Mouse (Mus musculus): ENCODE measurements around the gene Pde8a.
A peak's percentile ranks its signal among the peaks of the same experiment; 100 is the strongest.
"Not testable (repeated sequence)": the region's sequence is repeated elsewhere in the genome, so short reads cannot be mapped to it uniquely, and the experiment has no call there.

Pde8a gene

DNA sequence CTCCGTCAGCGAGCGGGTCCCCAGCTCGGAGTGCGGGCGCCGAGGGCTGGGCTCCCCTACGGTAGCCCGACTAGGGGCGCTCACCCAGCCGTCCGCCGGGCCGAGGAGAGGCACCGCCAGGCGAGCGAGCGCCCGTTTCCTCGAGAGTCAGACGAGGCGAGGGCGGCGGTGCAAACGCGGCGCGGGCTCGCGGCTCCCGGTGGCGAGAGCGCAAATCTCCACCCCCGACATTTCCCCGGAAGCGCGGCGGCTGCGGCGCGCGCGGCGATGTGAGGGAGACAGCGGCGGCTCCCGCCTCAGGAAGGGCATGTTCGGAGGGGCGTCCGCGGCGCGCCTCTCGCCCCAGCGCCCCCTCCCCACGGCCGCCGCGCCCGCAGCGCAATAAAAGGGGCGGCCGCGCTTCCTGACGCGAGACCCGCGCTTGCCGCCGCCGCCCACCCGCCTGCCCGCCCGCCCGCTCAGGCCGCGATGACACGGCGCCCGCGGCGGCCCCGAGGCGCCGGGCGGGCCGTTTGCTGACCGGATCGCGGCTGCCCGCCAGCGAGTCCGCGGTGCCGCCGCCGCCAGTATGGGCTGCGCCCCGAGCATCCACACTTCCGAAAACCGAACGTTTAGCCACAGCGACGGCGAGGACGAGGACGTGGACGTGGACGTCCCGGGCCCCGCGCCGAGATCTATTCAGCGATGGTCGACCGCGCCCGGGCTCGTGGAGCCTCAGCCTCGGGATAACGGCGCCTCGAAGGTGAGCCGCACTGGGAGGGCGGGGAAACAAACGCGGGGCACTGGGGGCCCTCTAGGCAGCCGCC, at the start of gene Pde8a:
TSS of gene Pde8a (plus strand) at position 250 of the 806 bp plus-strand sequence.
- no peak for DNase-seq (ENCODE audit: low read depth)

DNA sequence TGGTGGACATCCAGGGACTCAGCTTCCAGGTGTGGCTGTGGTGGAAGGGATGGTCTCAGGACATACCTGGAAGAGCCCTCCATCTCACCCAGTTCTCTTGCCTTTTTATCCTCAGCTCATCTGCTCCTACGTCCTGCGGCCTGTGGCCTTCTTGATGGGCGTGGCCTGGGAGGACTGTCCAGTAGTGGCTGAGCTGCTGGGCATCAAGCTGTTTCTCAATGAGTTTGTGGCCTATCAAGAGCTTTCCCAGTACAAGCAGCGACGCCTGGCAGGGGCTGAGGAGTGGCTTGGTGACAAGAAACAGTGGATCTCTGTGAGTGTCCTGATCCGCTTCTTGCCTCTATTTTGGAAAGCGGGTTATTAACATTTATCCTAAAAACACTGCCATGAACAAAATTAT, 49.0 kb upstream of the Pde8a start:
- DNase-seq (ENCODE audit: low read depth) = no peak

DNA sequence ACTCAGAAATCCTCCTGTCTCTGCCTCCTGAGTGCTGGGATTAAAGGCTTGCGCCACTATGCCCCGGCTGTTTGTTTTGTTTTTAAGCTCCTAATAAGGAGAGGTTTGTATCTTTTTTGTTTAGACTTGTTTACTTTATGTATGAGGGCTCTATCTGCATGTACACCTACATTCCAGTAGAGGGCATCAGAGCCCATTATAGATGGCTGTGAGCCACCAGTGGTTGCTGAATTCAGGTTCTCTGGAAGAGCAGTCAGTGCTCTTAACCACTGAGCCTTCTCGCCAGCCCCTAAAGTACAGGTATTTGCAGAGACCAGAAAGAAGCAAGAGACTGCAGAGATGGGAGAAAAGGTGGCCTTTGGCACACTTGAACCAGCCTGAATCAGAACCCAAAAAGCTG, 46.3 kb upstream of the Pde8a start:
- peak; percentile 32 for DNase-seq (ENCODE audit: low read depth)

DNA sequence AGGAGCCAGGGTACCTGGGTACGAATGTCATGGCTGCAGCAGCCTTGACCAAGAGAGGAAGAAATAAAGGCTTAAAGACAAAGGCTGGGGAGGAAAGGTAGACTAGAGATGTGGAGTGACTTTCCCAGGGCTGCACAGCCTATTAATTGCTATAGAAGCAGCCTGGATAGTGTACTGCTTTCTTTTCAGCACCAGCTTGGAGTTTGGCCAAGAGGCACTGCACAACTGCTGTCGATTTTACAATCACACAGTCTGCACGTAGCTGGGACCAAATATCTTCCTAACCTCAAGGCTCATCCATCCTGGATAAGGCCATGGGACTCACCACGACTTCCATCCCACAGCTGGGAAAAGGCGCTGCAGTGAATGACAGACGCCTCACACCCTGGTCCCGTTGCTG, 44.0 kb upstream of the Pde8a start:
- DNase-seq (ENCODE audit: low read depth) = no peak

DNA sequence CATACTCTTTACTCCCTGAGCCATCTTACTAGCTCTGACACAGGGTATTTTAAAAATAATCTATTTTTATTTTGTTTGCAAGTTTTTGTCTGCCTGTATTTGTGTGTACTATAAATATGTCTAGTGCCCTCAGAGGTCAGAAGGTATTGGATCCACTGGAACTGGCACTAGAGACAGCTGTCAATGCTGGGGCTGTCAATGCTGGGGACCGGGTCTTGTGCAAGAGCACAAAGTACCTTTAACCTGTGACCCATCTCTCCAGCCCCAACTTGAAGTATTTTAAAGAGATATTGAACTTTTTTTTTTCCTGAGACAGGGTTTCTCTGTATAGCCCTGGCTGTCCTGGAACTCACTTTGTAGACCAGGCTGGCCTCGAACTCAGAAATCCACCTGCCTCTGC, 39.5 kb upstream of the Pde8a start:
- no peak for DNase-seq (ENCODE audit: low read depth)

DNA sequence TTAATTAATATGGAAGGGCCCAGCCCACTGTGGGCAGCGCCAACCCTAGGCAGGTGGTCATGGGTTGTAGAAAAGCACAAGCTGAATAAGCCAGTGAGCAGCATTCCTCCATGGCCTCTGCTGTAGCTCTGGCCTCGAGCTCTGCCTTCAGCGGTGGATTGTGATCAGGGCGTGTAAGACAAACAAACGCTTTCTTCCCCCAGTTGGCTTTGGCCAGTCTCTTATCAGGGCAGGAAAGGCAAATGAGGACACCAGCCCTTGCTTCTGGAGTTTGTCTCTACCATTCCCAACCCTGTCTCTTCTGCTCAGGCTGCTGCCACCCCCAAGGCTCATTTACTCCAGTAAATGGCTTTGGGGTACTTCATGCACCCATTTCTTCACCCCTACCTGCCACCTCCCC, 38.7 kb upstream of the Pde8a start:
- no peak for DNase-seq (ENCODE audit: low read depth)

DNA sequence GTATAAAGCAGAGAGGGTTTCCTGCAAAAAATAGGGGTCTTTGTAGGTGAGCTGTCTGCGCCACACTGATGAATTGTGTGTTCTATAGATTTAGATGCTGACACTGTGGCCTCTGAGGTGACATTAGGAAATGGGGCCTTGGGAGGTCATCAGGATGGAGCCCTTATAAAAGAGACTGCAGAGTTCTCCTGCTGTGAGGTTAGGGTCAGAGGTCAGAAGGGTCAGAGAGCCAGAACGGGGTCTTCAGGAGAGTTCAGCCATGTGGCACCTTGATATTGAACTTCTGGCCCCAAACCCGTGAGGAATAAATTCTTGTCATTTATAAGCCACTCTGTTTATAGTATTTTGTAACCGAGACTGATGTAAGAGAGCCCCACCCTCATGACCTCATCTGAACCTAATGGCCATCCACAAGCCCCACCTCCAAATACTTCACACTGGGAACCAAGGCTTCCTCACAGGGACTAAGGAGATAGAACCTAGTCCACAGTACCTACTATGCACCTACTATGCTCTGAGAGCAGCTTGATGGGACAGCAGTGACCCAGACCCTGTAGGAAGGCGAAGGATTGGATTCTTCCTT, 37.1 kb upstream of the Pde8a start:
- no peak for DNase-seq (ENCODE audit: low read depth)

DNA sequence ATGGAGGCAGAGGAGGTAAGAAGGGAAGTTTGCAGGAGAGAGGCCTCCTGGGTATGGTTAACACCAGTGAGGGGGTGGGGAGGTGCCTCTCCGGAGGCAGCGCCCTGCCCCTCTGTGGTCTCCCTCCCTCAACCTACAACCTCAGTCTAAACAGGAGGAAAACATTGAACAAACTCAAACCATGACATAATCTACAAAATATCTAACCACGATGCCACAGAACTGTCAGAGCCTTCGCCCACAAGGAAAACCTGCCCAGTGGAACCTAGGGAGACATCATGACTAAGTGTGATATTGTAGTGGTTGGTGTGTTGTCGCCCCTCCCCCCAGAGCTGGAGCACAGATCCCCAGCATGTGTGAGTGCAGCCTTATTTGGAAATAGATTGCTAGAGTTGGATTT, 33.9 kb upstream of the Pde8a start:
- no peak for DNase-seq (ENCODE audit: low read depth)

DNA sequence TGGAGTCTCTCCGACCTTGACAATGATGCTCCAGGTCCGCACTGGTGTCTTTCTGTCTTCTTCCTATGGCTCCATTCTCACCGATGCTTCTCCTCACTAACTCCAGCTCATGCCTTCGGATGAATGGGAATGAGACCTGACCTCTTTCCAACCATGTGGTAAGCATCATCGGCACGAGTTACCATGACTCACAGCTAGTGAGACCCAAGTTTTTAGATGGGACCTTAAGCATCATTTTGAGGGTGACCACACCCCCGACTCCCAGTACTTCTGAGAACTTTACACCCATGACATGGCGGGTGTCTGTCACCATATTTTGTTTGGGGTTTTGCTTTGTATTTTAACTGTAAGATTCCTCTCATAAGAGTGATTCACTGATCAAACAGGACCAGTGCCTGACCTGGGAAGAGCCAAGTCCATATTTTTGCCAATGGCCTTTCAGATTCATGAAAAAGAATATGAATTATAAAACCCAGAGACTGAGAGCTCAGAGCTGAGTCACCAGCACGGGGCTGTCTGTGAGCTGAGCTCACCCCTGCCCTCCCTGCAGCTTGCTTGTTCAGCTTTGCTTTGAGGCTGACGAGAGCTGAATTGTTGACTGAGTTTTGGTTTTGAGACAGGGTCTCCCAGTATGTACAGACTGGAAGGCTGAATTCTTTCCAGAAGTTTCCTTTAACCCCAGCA, 30.8 kb upstream of the Pde8a start:
- DNase-seq (ENCODE audit: low read depth) = no peak

DNA sequence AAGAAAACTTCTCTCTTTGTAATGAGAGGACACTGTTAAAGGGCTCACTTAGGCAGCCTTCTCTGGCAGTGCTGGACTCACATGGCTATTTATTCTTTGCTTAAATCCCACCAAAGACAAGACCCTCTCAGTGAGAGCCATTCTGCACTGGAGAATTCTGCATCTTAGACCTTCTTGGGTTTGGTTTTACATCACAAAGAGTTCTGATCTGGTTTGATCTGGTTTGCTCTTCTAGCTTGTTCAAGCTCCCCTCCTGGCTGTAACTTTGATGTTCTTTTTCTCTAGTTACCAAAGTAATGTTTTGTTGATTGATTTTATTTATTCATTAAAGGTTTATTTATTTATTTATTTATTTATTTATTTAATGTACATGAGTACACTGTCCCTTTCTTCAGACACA, 30.2 kb upstream of the Pde8a start:
- DNase-seq (ENCODE audit: low read depth) = no peak

DNA sequence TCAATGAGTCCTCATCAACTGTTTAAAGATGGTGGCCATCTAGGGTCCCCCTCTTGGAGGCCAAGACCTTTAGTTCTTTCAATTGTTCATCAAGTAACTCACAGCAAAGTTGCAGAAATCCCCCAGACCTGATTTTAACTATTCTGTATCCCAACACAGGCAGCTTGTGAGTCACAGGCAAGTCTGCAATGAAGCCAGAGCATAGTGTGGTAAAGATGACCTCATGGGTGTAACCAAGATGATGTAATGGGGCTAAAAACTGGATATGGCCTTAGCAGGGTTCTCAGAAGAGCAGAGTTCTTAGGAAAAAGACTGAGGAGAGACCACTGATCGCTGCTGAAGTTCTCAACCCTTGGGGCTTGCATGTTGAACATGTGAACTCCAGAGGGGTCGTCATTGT, 29.3 kb upstream of the Pde8a start:
- DNase-seq (ENCODE audit: low read depth) = no peak

DNA sequence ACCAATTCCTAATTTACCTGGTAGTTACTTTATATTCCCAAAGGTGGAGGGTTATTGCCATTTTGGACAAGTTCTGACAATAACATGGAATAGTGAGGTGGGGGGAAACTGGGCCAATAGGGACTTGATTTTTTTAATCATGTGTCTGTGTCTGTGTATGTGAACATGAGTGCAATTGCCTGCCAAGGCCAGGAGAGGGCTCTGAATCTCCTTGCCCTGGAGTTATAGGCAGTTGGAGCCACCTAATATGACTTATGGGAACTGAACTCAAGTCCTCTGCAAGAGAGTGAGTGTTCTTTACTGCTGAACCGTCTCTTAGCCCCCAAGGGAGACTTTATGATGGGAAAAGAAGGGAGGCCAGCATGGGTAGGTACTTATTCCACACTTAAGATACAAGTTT, 28.7 kb upstream of the Pde8a start:
- no peak for DNase-seq (ENCODE audit: low read depth)

DNA sequence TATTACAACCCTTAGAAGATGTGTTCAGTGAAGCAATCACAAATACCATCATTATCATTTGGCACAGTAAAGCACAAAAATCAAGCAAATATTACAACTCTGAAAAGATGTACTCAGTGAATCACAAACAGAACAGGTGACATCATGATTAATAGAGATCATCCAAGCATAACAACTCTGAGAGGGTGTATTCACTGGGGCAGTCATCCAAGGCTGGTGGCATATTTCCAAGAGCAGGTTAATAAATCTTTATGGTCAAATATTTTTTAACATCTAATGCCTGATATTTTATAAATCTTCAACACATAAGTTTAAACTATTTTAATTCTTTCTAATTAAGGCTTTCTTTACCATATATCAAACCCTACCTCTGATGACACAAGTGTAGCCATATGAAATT, 27.4 kb upstream of the Pde8a start:
- DNase-seq (ENCODE audit: low read depth) = not testable (repeated sequence)

DNA sequence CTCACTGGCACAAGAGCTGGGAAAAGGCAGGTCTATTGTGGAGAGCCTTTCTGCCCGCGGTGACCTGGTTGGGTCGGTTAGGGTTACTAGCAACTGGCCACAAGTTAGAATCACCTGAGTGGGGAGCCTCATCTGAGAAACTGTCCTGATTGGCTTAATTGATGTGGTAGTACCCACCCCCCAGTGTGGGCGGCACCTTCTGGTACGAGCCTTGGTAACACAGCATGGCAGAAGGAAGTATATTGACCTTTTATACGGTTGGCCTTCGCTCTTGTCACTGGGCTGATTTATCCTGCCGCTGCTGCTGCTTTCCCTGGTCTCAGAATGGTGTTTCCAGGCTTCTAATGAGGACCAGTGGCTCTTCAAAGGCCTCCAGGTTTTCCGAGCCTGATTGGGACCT, 24.2 kb upstream of the Pde8a start:
- no peak for DNase-seq (ENCODE audit: low read depth)

DNA sequence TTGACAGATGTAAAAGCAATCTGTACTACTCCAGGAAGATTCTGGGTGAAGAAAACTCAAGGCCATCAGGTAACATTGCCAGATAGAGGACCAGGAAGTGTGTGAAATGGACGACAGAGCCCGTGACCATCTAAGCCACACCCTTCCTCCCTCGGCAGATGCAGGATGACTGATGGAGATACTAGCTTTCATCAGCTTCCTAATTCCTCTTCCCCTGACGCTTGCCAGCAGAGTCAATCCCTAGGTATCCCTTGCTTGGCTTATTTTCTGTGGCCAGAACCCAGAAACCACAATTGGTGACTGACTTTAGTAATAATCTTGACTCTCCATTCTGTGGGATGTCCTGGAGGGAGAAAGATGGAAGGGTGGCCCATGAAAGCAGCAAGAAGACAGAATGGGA, 17.9 kb upstream of the Pde8a start:
- no peak for DNase-seq (ENCODE audit: low read depth)

DNA sequence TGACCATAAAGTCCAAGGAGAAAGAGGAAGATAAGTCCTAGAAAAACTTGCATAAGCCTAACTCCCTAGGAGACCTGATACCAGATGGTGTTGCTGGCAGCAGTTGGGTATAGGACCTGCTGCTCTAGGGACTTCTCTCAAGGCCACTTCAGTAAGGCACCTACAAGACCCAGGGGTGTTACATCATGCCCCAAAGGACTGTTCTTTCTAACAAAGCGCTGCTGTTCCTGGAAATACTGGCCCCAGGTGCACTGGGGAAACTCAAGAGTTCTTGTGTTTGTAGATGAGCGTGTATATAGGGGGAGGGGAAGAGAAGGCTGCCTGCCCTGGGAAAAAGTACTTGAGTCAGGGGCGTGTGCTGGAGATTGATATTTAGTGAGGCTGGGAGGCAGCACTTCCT, 16.6 kb upstream of the Pde8a start:
- no peak for DNase-seq (ENCODE audit: low read depth)

DNA sequence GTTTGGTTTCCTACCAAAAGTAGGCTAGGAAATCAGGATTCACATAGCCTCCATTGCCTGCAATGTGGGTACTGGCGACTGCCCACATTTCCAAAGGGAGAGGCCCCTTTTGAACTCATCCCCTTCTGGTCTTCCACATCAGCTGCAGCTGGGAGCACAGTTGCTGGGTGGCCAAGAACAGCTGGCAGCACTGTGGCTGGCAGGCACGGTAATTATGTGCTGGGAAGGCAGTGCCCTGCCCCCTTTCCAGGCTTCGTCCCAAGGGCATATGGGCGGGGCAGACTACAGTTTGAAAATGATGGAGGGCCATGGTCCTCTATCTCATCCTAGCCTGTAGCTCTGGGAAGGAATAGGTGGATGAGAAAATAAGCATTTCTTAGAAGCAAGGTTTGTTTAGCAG, 14.9 kb upstream of the Pde8a start:
- DNase-seq (ENCODE audit: low read depth) = no peak

DNA sequence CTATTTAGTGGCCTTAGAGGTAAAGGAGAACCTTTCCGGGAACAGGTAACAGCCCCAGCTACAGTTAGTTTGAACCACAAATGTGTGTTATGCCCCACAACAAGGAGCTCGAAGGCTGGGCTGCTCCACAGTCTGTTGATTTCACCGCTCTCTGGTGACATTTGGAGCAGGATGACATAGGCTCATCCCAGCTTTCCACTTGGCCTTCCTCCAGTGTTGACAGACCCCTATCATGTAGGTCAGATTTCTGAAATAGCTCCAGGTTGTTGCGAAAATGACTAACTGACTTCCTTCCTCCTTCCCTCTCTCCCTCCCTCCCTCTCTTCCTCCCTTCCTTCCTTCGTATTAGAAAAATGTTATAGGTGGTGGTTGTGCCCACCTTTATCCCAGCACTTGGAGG, 14.3 kb upstream of the Pde8a start:
- no peak for DNase-seq (ENCODE audit: low read depth)

DNA sequence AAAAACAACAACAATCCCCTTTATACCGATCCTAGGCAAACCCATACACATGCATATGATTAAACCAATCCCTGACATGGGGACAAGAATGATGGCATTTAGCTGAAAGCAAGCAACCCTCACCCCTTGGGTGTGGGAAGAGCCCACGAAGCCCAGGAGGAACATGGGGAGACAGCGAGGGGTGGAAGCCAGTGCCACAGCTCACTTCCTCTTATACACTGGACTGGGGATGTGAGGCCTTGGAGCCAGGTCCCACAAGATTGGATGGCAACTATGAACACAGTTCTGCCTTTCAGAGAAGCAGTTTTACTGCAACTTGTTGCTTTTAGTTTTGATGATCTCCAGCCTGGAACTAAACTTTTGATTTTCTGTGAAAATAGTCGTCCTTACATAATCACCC, 13.6 kb upstream of the Pde8a start:
- no peak for DNase-seq (ENCODE audit: low read depth)

DNA sequence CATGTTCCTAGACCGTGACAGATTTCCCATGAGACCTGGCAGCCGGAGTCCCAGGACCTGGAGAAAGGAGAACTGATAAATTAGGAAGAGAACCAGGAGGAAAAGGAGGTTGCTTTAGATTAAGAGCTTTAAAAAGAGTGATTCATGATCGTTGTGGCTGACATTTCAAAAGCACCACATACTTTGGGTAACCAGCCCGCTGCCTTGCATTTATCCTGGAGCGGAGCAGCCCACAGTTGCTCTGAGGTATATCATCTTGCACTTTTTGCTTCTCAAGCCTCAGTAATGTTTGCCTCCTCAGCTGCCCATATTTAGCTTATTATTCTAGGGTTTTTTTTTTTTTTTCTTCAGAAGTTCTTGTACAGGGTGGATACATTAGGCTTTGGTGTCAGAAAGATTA, 11.0 kb upstream of the Pde8a start:
- no peak for DNase-seq (ENCODE audit: low read depth)

DNA sequence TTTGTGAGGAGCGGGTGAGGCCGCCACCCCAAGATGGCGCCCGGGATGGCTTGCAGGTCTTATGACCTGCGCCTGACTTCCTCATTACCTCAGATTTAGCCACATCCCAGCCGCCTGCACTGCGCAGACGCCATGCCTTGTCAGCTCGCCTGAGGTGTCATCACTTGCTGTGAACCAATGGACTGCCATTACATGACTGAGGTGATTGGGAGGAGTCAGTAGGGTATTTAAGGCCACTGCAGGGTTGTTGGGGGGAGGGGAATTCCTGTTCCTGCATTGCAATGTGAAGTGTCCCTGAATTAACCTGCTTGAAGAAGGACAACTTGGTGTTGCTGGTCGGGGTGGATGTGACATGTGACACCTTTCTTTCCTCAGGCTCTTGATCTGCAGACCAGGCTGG, 9.8 kb upstream of the Pde8a start:
- not testable (repeated sequence) for DNase-seq (ENCODE audit: low read depth)

DNA sequence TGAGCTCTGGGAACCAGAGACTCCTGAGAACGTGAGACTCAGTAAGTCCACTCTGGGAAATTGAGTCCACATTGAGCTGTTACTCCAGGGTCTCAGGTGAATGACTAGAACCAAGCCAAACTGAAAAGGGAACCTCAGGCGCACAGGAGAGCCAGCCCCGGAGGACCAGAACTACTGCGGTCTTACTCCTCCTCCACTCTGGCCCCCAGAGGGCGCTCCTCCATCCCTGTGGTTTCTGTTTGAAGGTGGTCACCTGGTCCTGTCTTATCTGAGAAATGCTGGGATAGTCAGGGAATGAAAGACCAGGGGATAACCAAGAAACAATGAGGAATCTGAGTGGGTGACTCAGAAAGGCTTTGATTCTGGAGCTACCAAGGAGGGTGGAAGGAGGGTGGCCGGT, 4.5 kb upstream of the Pde8a start:
- peak; percentile 28 for DNase-seq (ENCODE audit: low read depth)

DNA sequence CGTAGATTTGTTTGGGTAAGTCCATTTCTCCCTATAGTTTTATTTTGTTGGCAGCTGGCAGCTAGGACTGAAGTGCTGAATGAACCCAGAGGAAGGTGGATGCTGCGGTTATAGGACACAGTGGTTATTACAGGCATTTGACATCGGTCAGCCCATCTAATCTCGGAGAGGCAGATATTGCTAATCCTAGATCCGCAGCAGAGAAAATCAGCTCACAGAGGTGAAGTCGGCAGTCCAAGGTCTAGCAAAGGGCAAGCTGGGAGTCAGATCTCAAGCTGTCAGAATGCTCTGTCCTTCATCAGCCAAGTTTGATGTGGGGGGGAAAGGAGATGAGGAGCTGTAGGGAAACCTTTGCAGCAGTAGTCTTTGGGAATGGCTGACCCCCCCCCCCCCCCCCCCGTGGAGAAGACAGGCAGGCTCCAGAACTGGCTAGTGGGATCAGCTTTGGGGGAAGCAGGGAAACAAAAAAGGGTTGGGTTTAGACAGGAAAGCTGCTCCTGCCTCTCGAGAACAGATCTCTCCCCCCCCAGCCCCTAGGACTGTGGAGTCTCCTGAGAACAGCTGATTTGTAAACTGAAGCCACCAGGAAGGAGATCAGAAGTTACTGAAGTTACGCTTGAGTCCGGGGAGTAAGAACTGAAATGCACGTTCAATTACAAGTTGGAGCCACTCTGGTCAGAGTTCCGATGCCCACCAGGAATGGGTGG, 3.3 kb upstream of the Pde8a start:
- DNase-seq (ENCODE audit: low read depth) = no peak

Measured in c-Kit-positive CD71-positive TER-119-negative erythroid progenitor cells, embryonic 14.5 days (primary cell).